ENCODE assay signal across 12 mouse cellular contexts in genomic region chr5:130474876-130475275, GRCm38 (mm10).
"Had no signal": no experiment of that assay in that cellular context is flagged by ENCODE, and none has a peak within 500 bp of the region (broad histone marks: within the 10 kb centered on the region; RNA-seq: fewer than 3 reads in every experiment).

No protein-coding gene starts in this region.

- H3K4me3 ChIP-seq: kidney, embryonic 15.5 days; limb, embryonic 13.5 days; neural tube, embryonic 12.5 days; stomach, embryonic 15.5 days had no signal

- H3K4me2 ChIP-seq: kidney, embryonic 15.5 days; limb, embryonic 13.5 days; neural tube, embryonic 12.5 days; stomach, embryonic 15.5 days had no signal

- H3K36me3 ChIP-seq: kidney, embryonic 15.5 days; limb, embryonic 13.5 days; neural tube, embryonic 12.5 days; stomach, embryonic 15.5 days had no signal

- H3K27me3 ChIP-seq: kidney, embryonic 15.5 days; limb, embryonic 13.5 days; neural tube, embryonic 12.5 days; stomach, embryonic 15.5 days had no signal

- H3K27ac ChIP-seq: kidney, embryonic 15.5 days; limb, embryonic 13.5 days; liver, embryonic 14.5 days; neural tube, embryonic 12.5 days; stomach, embryonic 15.5 days had no signal

- H3K9ac ChIP-seq: kidney, embryonic 15.5 days; limb, embryonic 13.5 days; liver, embryonic 14.5 days; neural tube, embryonic 12.5 days; stomach, embryonic 15.5 days had no signal

- H3K9me3 ChIP-seq: kidney, embryonic 15.5 days; limb, embryonic 13.5 days; neural tube, embryonic 12.5 days; stomach, embryonic 15.5 days had no signal

- DNase-seq: kidney, postnatal 14 days; lung, adult 18-20 months; midbrain, embryonic 14.5 days; retina, postnatal 1 day; right cerebral cortex, postnatal 14 days; thymus, adult 2 months; thymus, postnatal 25 days had no signal

- H3K4me1 ChIP-seq: kidney, embryonic 15.5 days; limb, embryonic 13.5 days; neural tube, embryonic 12.5 days; stomach, embryonic 15.5 days had no signal
